Mouse (Mus musculus) E14TG2a.4 (cell line): Measurements from ENCODE around the gene Phkg1.
"Not testable (repeated sequence)": the region's sequence is repeated elsewhere in the genome, so short reads cannot be mapped to it uniquely, and the experiment has no call there.

Experiments
- H3K27me3 ChIP-seq: 2 replicates; pipeline ENCODE4 v1.6.1; 2014; ENCODE audit warnings: low read length, control low read depth; ENCODE audit not compliant: insufficient read depth
- H3K36me3 ChIP-seq: 2 replicates; pipeline ENCODE4 v1.6.1; 2014; ENCODE audit warnings: low read length, control low read depth; ENCODE audit not compliant: insufficient read depth
- H3K4me1 ChIP-seq: replicated peaks from 2 replicates; pipeline ENCODE4 v1.6.1; 2014; ENCODE audit warnings: low read depth, low read length, control low read depth
- H3K4me3 ChIP-seq: replicated peaks from 2 replicates; pipeline ENCODE4 v1.5.1; 2014; ENCODE audit warnings: mild to moderate bottlenecking, low read length
- H3K9me3 ChIP-seq: 2 replicates; pipeline ENCODE4 v1.6.1; 2014; ENCODE audit warnings: low read length, control low read depth
- CTCF ChIP-seq: conservative IDR thresholded peaks from 2 replicates; pipeline ENCODE4 v1.5.1; 2014; ENCODE audit warnings: low read length
- NANOG ChIP-seq: IDR thresholded peaks from 2 replicates; pipeline ENCODE4 v1.6.1; 2014; ENCODE audit warnings: borderline replicate concordance, low read length, mixed read lengths
- POU5F1 ChIP-seq: IDR thresholded peaks from 2 replicates; pipeline ENCODE4 v1.6.1; 2014; ENCODE audit warnings: low read length, borderline replicate concordance

Phkg1 gene

DNA sequence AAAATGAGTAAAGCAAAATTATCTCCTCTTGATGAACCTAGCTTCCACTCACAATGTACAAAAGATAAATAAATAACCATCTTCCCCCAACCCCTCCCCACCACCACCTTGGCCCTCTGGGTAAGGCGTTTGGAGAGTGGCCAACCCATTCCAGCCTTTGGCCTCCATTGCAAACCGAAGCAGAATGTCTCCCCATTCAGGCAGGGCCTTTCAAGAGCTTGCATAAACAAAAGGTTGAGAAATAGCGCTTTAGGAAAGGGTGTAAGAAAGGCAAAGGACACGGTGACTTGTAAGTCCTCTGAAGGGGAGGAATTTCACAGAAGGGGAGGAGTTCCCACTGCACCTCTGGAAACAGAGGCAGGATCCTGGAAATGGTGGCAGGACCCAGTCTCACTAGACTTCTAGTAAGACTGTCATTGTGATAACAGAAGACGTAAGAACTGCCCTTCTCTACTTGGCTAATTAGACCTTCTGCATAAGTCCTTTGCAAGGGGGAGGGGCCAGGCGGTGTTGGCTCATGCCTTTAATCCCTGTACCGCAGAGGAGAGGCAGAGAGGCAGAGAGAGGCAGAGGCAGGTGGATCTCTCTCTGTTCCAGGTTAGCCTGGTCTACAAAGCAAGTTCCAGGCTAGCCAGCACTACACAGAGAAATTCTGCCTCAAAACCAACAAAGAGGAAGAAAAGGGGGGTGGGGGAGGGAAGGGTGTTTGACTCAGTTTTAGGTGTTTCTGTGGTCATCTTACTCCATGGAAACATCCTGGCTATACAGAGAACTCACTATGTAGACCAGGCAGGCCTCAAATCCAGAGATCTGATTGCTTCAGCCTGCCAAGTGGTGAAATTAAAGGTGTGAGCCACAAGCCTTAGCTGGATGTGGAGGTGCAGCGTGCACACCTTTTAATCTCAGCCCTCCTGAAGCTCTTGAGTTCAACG is 31.8 kb upstream of the Phkg1 start:
- H3K27me3 ChIP-seq: no peaks in the 10 kb centered on the region
- no peaks in the 10 kb centered on the region for H3K36me3 ChIP-seq
- TF ChIP-seq CTCF: no peak
- TF ChIP-seq POU5F1: no peak
- no peak for TF ChIP-seq NANOG

GRCm38 (mm10) chr5:129925933-129926332 is 27.6 kb upstream of the Phkg1 start:
- TF ChIP-seq NANOG (no peak), POU5F1 (no peak), CTCF (no peak)
- H3K4me1 ChIP-seq: peaks cover 15% of the 10 kb centered on the region

More for the DNA sequence above, 31.8 kb upstream of the Phkg1 start:
- Histone ChIP-seq H3K4me3 (peak overlapping the region; percentile 41), H3K4me1 (peaks cover 20% of the 10 kb centered on the region), H3K9me3 (no peaks in the 10 kb centered on the region)

GRCm38 (mm10) chr5:129924820-129925452 is 26.6 kb upstream of the Phkg1 start:
- H3K36me3 ChIP-seq: no peaks in the 10 kb centered on the region
- H3K9me3 ChIP-seq: no peaks in the 10 kb centered on the region
- no peaks in the 10 kb centered on the region for H3K27me3 ChIP-seq
- H3K4me3 ChIP-seq: no peak overlapping the region
- TF ChIP-seq CTCF (no peak), NANOG (no peak), POU5F1 (no peak)
- H3K4me1 ChIP-seq: peaks cover 12% of the 10 kb centered on the region

More at GRCm38 (mm10) chr5:129925933-129926332, 27.6 kb upstream of the Phkg1 start:
- Histone ChIP-seq H3K36me3 (no peaks in the 10 kb centered on the region), H3K9me3 (no peaks in the 10 kb centered on the region), H3K27me3 (no peaks in the 10 kb centered on the region), H3K4me3 (no peak overlapping the region)

DNA sequence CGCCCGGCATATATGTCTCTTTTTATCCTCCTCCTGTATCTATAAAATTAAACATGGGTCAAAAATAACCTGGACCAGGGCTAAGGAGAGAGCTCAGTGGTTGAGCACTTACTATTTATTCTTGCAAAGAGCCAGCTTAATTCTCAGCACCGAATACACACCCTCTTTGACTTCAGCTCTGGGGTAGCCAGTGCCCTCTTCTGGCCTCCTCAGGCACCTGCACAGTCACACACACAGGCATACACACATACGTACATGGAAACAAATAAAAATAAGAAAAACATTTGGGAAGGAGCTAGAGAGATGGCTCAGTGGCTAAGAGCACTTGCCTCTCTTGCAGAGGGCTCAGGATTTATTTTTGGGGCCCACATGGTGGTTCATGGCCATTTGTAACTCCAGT is 23.6 kb upstream of the Phkg1 start:
- Histone ChIP-seq H3K36me3 (no peaks in the 10 kb centered on the region), H3K4me3 (no peak overlapping the region), H3K9me3 (no peaks in the 10 kb centered on the region), H3K4me1 (peaks cover 26% of the 10 kb centered on the region), H3K27me3 (no peaks in the 10 kb centered on the region)
- TF ChIP-seq CTCF (peak; percentile 67), POU5F1 (no peak)

DNA sequence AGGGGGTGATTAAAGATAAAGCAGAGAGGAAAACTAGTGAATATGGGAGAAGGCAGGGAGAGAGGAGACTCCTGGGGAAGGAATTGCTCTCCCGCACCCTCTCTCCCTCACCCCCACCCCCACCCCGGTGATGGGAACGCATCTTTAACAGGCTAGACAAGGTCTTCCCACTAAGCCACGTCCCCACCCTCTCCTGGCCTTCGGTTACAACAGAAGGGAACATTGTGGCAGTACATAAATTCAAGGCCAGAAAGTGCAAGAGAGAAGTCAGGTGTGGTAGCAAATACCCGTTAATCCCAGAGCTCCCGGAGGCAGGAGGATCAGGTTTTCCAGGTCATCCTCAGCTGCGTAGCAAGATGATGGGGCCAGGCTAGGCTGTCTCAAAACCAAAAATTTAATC is 21.0 kb upstream of the Phkg1 start:
- H3K27me3 ChIP-seq: no peaks in the 10 kb centered on the region
- peaks cover 47% of the 10 kb centered on the region for H3K4me1 ChIP-seq
- TF ChIP-seq CTCF: no peak
- TF ChIP-seq NANOG: no peak
- no peak for TF ChIP-seq POU5F1
- no peaks in the 10 kb centered on the region for H3K9me3 ChIP-seq
- peak overlapping the region; percentile 68 for H3K4me3 ChIP-seq
- no peaks in the 10 kb centered on the region for H3K36me3 ChIP-seq

DNA sequence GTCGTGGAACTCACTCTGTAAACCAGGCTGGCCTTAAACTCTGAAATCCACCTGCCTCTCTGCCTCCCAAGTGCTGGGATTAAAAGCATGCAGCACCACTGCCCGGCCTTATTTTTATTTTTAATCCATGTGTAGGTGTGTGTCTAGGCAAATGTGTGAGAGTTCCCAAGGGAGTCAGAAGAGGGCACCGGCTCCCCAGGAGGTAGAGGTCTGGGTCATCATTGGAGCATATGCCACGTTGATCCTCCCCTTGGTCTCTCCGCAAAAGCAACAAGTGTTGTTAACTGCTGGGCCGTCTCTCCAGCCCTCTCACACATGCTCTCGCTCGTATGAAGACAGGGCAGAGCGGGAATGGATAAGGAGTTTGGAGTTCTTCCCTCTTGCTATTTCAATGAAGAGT is 20.4 kb upstream of the Phkg1 start:
- Histone ChIP-seq H3K4me3 (peak overlapping the region; percentile 68), H3K36me3 (no peaks in the 10 kb centered on the region), H3K27me3 (no peaks in the 10 kb centered on the region), H3K9me3 (no peaks in the 10 kb centered on the region), H3K4me1 (peaks cover 52% of the 10 kb centered on the region)
- TF ChIP-seq NANOG: no peak
- no peak for TF ChIP-seq POU5F1
- no peak for TF ChIP-seq CTCF

GRCm38 (mm10) chr5:129918065-129918651 is 19.8 kb upstream of the Phkg1 start:
- Histone ChIP-seq H3K4me3 (peak overlapping the region; percentile 68), H3K4me1 (peaks cover 58% of the 10 kb centered on the region), H3K27me3 (no peaks in the 10 kb centered on the region), H3K9me3 (no peaks in the 10 kb centered on the region), H3K36me3 (no peaks in the 10 kb centered on the region)
- no peak for TF ChIP-seq NANOG
- TF ChIP-seq CTCF: no peak
- TF ChIP-seq POU5F1: no peak

GRCm38 (mm10) chr5:129915491-129915890 is 17.1 kb upstream of the Phkg1 start:
- H3K36me3 ChIP-seq, H3K27me3 ChIP-seq, H3K9me3 ChIP-seq: not testable (repeated sequence)
- H3K4me3 ChIP-seq: peak overlapping the region; percentile 59
- H3K4me1 ChIP-seq: peaks cover 69% of the 10 kb centered on the region
